Mouse (Mus musculus) liver, embryonic 16.5 days (tissue): ENCODE data around the gene Olfr675. TPM values are rescaled to one million over a fixed set of nuclear protein-coding genes. Genes with fewer than 3 reads are reported as not detected.
"Not testable (repeated sequence)": the region's sequence is repeated elsewhere in the genome, so short reads cannot be mapped to it uniquely, and the experiment has no call there.

Experiments
- ATAC-seq: fragments of 200-750 bp; cut with Nextera tagmentation; 2 replicates; pipeline ENCODE4 v1.8.0; 2017; ENCODE audit warnings: low read depth, mild to moderate bottlenecking, moderate number of reproducible peaks, moderate library complexity
- H3K27ac ChIP-seq: fragments of 300-500 bp; sonication (generic); 2 replicates; pipeline ENCODE4 v1.5.1; 2014; ENCODE audit warnings: mild to moderate bottlenecking, low read length
- H3K27me3 ChIP-seq: fragments of 300-500 bp; sonication (generic); 2 replicates; pipeline ENCODE4 v1.6.1; 2014; ENCODE audit warnings: low read depth, low read length, mixed read lengths; ENCODE audit not compliant: control insufficient read depth, insufficient read depth
- H3K36me3 ChIP-seq: fragments of 300-500 bp; sonication (generic); 2 replicates; pipeline ENCODE4 v1.6.1; 2014; ENCODE audit warnings: mild to moderate bottlenecking; ENCODE audit not compliant: control insufficient read depth, insufficient read depth
- H3K4me1 ChIP-seq: fragments of 300-500 bp; sonication (generic); 2 replicates; pipeline ENCODE4 v1.6.1; 2014; ENCODE audit warnings: low read depth, low read length, mixed read lengths; ENCODE audit not compliant: control insufficient read depth
- H3K4me2 ChIP-seq: fragments of 300-500 bp; sonication (generic); 2 replicates; pipeline ENCODE4 v1.6.1; 2014; ENCODE audit warnings: low read depth, low read length, mixed read lengths
- H3K4me3 ChIP-seq: fragments of 300-500 bp; sonication (generic); 2 replicates; pipeline ENCODE4 v1.5.1; 2014; ENCODE audit warnings: low read depth, mild to moderate bottlenecking, low read length
- H3K9ac ChIP-seq: fragments of 300-500 bp; sonication (generic); 2 replicates; pipeline ENCODE4 v1.6.1; 2014; ENCODE audit warnings: low read depth, low read length
- H3K9me3 ChIP-seq: fragments of 300-500 bp; sonication (generic); replicated peaks from 2 replicates; pipeline ENCODE4 v1.6.1; 2016; ENCODE audit warnings: low read length; ENCODE audit not compliant: control insufficient read depth
- WGBS: fragments of 180-500 bp; shearing (Covaris S2); extraction: QIAGEN DNeasy Blood & Tissue Kit; methylation state at CpG from one replicate; pipeline ENCODE4 v1.1.7; 2014; ENCODE audit not compliant: insufficient replicate concordance; 5-methylcytosine and 5-hydroxymethylcytosine counted together
- polyA plus RNA-seq: library from polyadenylated mRNA; unstranded; fragments of >200 nt; fragmentation: Nextera tagmentation; extraction: Ambion mirVana; gene quantifications from 2 replicates; pipeline ENCODE4 v1.2.1, GENCODE M21; 2015

Olfr675 gene
- polyA plus RNA-seq, result not detected in 2 replicates

GRCm38 (mm10) chr7:105028360-105028759, at the start of gene Olfr675:
Gene Olfr675 (minus strand): TSS chr7:105028460.
- H3K4me1 ChIP-seq, result no peaks in the 10 kb centered on the region
- WGBS, result 39% methylated on average over 1 of the region's 1 CpGs

GRCm38 (mm10) chr7:105064175-105064574, 35.9 kb upstream of the Olfr675 start, which contains the start of gene Olfr678:
Gene Olfr678 (plus strand): TSS chr7:105064475.
- H3K9me3 ChIP-seq, result no peaks in the 10 kb centered on the region

More at GRCm38 (mm10) chr7:105028360-105028759, at the start of gene Olfr675:
- Histone ChIP-seq H3K27me3 (no peaks in the 10 kb centered on the region), H3K4me3 (no peak within 1 kb of the TSS), H3K27ac (no peak within 1 kb of the TSS), H3K9ac (no peak within 1 kb of the TSS), H3K4me2 (no peak within 1 kb of the TSS), H3K9me3 (no peaks in the 10 kb centered on the region), H3K36me3 (no peaks in the 10 kb centered on the region)
- ATAC-seq, result no peak

GRCm38 (mm10) chr7:105058951-105059350, 30.7 kb upstream of the Olfr675 start:
- H3K4me1 ChIP-seq, result no peaks in the 10 kb centered on the region
- H3K4me3 ChIP-seq, result no peak overlapping the region
- no peak overlapping the region for H3K4me2 ChIP-seq
- no peaks in the 10 kb centered on the region for H3K36me3 ChIP-seq
- ATAC-seq, result no peak
- H3K27ac ChIP-seq, result no peak overlapping the region
- no peaks in the 10 kb centered on the region for H3K9me3 ChIP-seq
- no peaks in the 10 kb centered on the region for H3K27me3 ChIP-seq
- no peak overlapping the region for H3K9ac ChIP-seq

More at GRCm38 (mm10) chr7:105064175-105064574, 35.9 kb upstream of the Olfr675 start, which contains the start of gene Olfr678:
- no peaks in the 10 kb centered on the region for H3K36me3 ChIP-seq
- H3K4me2 ChIP-seq, result no peak within 1 kb of the TSS
- H3K4me3 ChIP-seq, result no peak within 1 kb of the TSS
- no peak within 1 kb of the TSS for H3K27ac ChIP-seq
- no peaks in the 10 kb centered on the region for H3K27me3 ChIP-seq
- WGBS, result 76% methylated on average over 1 of the region's 1 CpGs
- H3K4me1 ChIP-seq, result no peaks in the 10 kb centered on the region
- ATAC-seq, result no peak
- no peak within 1 kb of the TSS for H3K9ac ChIP-seq

GRCm38 (mm10) chr7:105033836-105034235, 5.6 kb upstream of the Olfr675 start:
- not testable (repeated sequence) for H3K9me3 ChIP-seq, H3K27ac ChIP-seq, H3K4me2 ChIP-seq, H3K27me3 ChIP-seq, H3K36me3 ChIP-seq, H3K4me1 ChIP-seq, H3K9ac ChIP-seq, ATAC-seq, H3K4me3 ChIP-seq
- 38% methylated on average over 5 of the region's 5 CpGs for WGBS

GRCm38 (mm10) chr7:105032398-105032797, 4.1 kb upstream of the Olfr675 start, which contains the start of gene Olfr676:
Gene Olfr676 (plus strand): TSS chr7:105032698.
- H3K27me3 ChIP-seq, result no peaks in the 10 kb centered on the region
- no peak within 1 kb of the TSS for H3K9ac ChIP-seq
- no peaks in the 10 kb centered on the region for H3K4me1 ChIP-seq
- no peaks in the 10 kb centered on the region for H3K36me3 ChIP-seq
- H3K27ac ChIP-seq, result no peak within 1 kb of the TSS
- ATAC-seq, result no peak
- H3K4me2 ChIP-seq, result no peak within 1 kb of the TSS
- no peak within 1 kb of the TSS for H3K4me3 ChIP-seq
- no peaks in the 10 kb centered on the region for H3K9me3 ChIP-seq

GRCm38 (mm10) chr7:105022530-105022929, 5.7 kb downstream of the Olfr675 start:
- no peak for ATAC-seq
- no peaks in the 10 kb centered on the region for H3K36me3 ChIP-seq
- 50% methylated on average over 1 of the region's 1 CpGs for WGBS
- H3K4me2 ChIP-seq, result no peak overlapping the region
- H3K27me3 ChIP-seq, result no peaks in the 10 kb centered on the region
- no peaks in the 10 kb centered on the region for H3K4me1 ChIP-seq
- no peak overlapping the region for H3K4me3 ChIP-seq
- H3K27ac ChIP-seq, result no peak overlapping the region
- H3K9me3 ChIP-seq, result no peaks in the 10 kb centered on the region
- no peak overlapping the region for H3K9ac ChIP-seq

- H3K9me3 ChIP-seq, result no peaks in the 10 kb centered on the region
These were observed 26.3 kb downstream of the Olfr675 start, which contains the start of gene Olfr672 for GRCm38 (mm10) chr7:105001929-105002328. Gene Olfr672 (minus strand): TSS chr7:105002029.

GRCm38 (mm10) chr7:104979026-104979425, 49.2 kb downstream of the Olfr675 start, which contains the start of gene Olfr671:
Gene Olfr671 (minus strand): TSS chr7:104979126.
- Histone ChIP-seq H3K27me3 (no peaks in the 10 kb centered on the region), H3K9me3 (no peaks in the 10 kb centered on the region), H3K4me1 (no peaks in the 10 kb centered on the region), H3K4me3 (no peak within 1 kb of the TSS), H3K36me3 (no peaks in the 10 kb centered on the region), H3K4me2 (no peak within 1 kb of the TSS), H3K9ac (no peak within 1 kb of the TSS), H3K27ac (no peak within 1 kb of the TSS)
- WGBS, result 54% methylated on average over 1 of the region's 1 CpGs
- ATAC-seq, result no peak

More at GRCm38 (mm10) chr7:105001929-105002328, 26.3 kb downstream of the Olfr675 start, which contains the start of gene Olfr672:
- no peak within 1 kb of the TSS for H3K4me2 ChIP-seq
- no peak for ATAC-seq
- no peaks in the 10 kb centered on the region for H3K36me3 ChIP-seq
- H3K27ac ChIP-seq, result no peak within 1 kb of the TSS
- no peaks in the 10 kb centered on the region for H3K27me3 ChIP-seq
- no peaks in the 10 kb centered on the region for H3K4me1 ChIP-seq
- H3K9ac ChIP-seq, result no peak within 1 kb of the TSS
- H3K4me3 ChIP-seq, result no peak within 1 kb of the TSS

- not testable (repeated sequence) for H3K9me3 ChIP-seq, H3K9ac ChIP-seq, H3K4me3 ChIP-seq, H3K27ac ChIP-seq, H3K27me3 ChIP-seq, ATAC-seq, H3K4me1 ChIP-seq, H3K4me2 ChIP-seq, H3K36me3 ChIP-seq
- WGBS, result 39% methylated on average over 2 of the region's 2 CpGs
These were observed 55.8 kb downstream of the Olfr675 start for GRCm38 (mm10) chr7:104972507-104972906.
